Mouse (Mus musculus) MEL (cell line): ENCODE results near the gene Dpep3. TPM values are rescaled to one million over a fixed set of nuclear protein-coding genes. Genes with fewer than 3 reads are reported as not detected.

Experiments
- DNase-seq: peaks from one replicate; pipeline ENCODE4 v3.0.0; 2011; ENCODE audit warnings: low read depth, low spot score
- H3K27ac ChIP-seq: 2 replicates; pipeline ENCODE4 v1.5.1; 2012; ENCODE audit warnings: low read depth, mild to moderate bottlenecking, control low read depth, low read length, moderate library complexity; ENCODE audit not compliant: control insufficient read depth
- H3K27me3 ChIP-seq, 2 experiments: fragments of 150-350 bp in 1 of 2; sonication (generic) in 1 of 2; 2 replicates each; pipeline ENCODE4 v1.6.1; 2012; ENCODE audit warnings: low read length in 2 of 2, mild to moderate bottlenecking in 2 of 2, improper control_type of control experiment in 1 of 2, moderate library complexity in 1 of 2; ENCODE audit not compliant: insufficient read depth in 2 of 2, control insufficient read depth in 1 of 2
- H3K36me3 ChIP-seq, 2 experiments: 2 replicates each; pipeline ENCODE4 v1.6.1; 2012 to 2014; ENCODE audit warnings: low read length in 2 of 2, improper control_type of control experiment in 1 of 2, inconsistent platforms in 1 of 2, mild to moderate bottlenecking in 1 of 2; ENCODE audit not compliant: insufficient read depth in 2 of 2, control insufficient read depth in 1 of 2
- H3K4me1 ChIP-seq, 2 experiments: fragments of 150-350 bp in 1 of 2; sonication (generic) in 1 of 2; 2 replicates each; pipeline ENCODE4 v1.6.1; 2012; ENCODE audit warnings: low read length in 2 of 2, improper control_type of control experiment in 1 of 2, mild to moderate bottlenecking in 1 of 2; ENCODE audit not compliant: insufficient read depth in 2 of 2, control insufficient read depth in 1 of 2
- H3K4me3 ChIP-seq, 2 experiments: fragments of 150-350 bp in 1 of 2; sonication (generic) in 1 of 2; 2 replicates each; pipeline ENCODE4 v1.5.1; 2012; ENCODE audit warnings: low read depth in 2 of 2, low read length in 2 of 2, mild to moderate bottlenecking in 2 of 2, moderate library complexity in 2 of 2, control low read depth in 1 of 2, improper control_type of control experiment in 1 of 2; ENCODE audit not compliant: control insufficient read depth in 1 of 2, insufficient read depth in 1 of 2
- H3K79me2 ChIP-seq: 2 replicates; pipeline ENCODE4 v1.6.1; 2012; ENCODE audit warnings: mild to moderate bottlenecking, low read length, moderate library complexity; ENCODE audit not compliant: control insufficient read depth, poor library complexity, insufficient read depth
- H3K9ac ChIP-seq: 2 replicates; pipeline ENCODE4 v1.6.1; 2012; ENCODE audit warnings: low read depth, mild to moderate bottlenecking, control low read depth, low read length, moderate library complexity; ENCODE audit not compliant: control insufficient read depth, poor library complexity, severe bottlenecking
- H3K9me3 ChIP-seq: fragments of 150-350 bp; sonication (generic); replicated peaks from 2 replicates; pipeline ENCODE4 v1.6.1; 2012; ENCODE audit warnings: mild to moderate bottlenecking, low read length, improper control_type of control experiment, moderate library complexity; ENCODE audit not compliant: insufficient read depth
- CTCF ChIP-seq, 3 experiments: IDR thresholded peaks in 2 of 3; conservative IDR thresholded peaks in 1 of 3; 2 replicates each; pipeline ENCODE4 v1.5.1; 2011 to 2012; ENCODE audit warnings: low read length in 3 of 3, low read depth in 2 of 3, mild to moderate bottlenecking in 2 of 3, improper control_type of control experiment in 1 of 3, inconsistent platforms in 1 of 3, mixed read lengths in 1 of 3, moderate library complexity in 1 of 3; ENCODE audit not compliant: control insufficient read depth in 1 of 3, insufficient read depth in 1 of 3, poor library complexity in 1 of 3, severe bottlenecking in 1 of 3
- ETS1 ChIP-seq: IDR thresholded peaks from 2 replicates; pipeline ENCODE4 v1.6.1; 2012; ENCODE audit warnings: low read depth, mild to moderate bottlenecking, inconsistent platforms, low read length, improper control_type of control experiment, moderate library complexity
- HCFC1 ChIP-seq: IDR thresholded peaks from 2 replicates; pipeline ENCODE4 v1.6.1; 2012; ENCODE audit warnings: low read depth, mild to moderate bottlenecking, inconsistent platforms, low read length, improper control_type of control experiment, moderate library complexity
- JUND ChIP-seq: IDR thresholded peaks from 2 replicates; pipeline ENCODE4 v1.6.1; 2011; ENCODE audit warnings: low read depth, mild to moderate bottlenecking, improper control_type of control experiment, low read length
- KAT2A ChIP-seq: conservative IDR thresholded peaks from 2 replicates; pipeline ENCODE4 v1.6.1; 2012; ENCODE audit warnings: low read depth, low read length, improper control_type of control experiment, inconsistent platforms
- MAX ChIP-seq: IDR thresholded peaks from 2 replicates; pipeline ENCODE4 v1.6.1; 2011; ENCODE audit warnings: low read length, improper control_type of control experiment
- MAZ ChIP-seq: IDR thresholded peaks from 2 replicates; pipeline ENCODE4 v1.6.1; 2012; ENCODE audit warnings: low read depth, mild to moderate bottlenecking, inconsistent platforms, low read length, improper control_type of control experiment
- MXI1 ChIP-seq: IDR thresholded peaks from 2 replicates; pipeline ENCODE4 v1.6.1; 2011; ENCODE audit warnings: mild to moderate bottlenecking, low read depth, low read length, improper control_type of control experiment
- MYC ChIP-seq: IDR thresholded peaks from 2 replicates; pipeline ENCODE4 v1.6.1; 2011; ENCODE audit warnings: low read depth, mild to moderate bottlenecking, low read length, improper control_type of control experiment, moderate library complexity
- NELFE ChIP-seq: IDR thresholded peaks from 2 replicates; pipeline ENCODE4 v1.6.1; 2011; ENCODE audit warnings: low read depth, low read length, improper control_type of control experiment
- NRF1 ChIP-seq: IDR thresholded peaks from 2 replicates; pipeline ENCODE4 v1.6.1; 2014; ENCODE audit warnings: low read depth, mild to moderate bottlenecking, inconsistent platforms, low read length, improper control_type of control experiment, moderate library complexity; ENCODE audit not compliant: poor library complexity, insufficient read depth, severe bottlenecking
- POLR2A ChIP-seq, 2 experiments: IDR thresholded peaks; 2 replicates each; pipeline ENCODE4 v1.6.1; 2011 to 2012; ENCODE audit warnings: low read length in 2 of 2, mild to moderate bottlenecking in 2 of 2, control low read depth in 1 of 2, improper control_type of control experiment in 1 of 2, low read depth in 1 of 2, moderate library complexity in 1 of 2; ENCODE audit not compliant: control insufficient read depth in 1 of 2, insufficient read depth in 1 of 2, poor library complexity in 1 of 2
- RAD21 ChIP-seq: IDR thresholded peaks from 2 replicates; pipeline ENCODE4 v1.6.1; 2011; ENCODE audit warnings: mild to moderate bottlenecking, low read depth, low read length, improper control_type of control experiment
- RCOR1 ChIP-seq: IDR thresholded peaks from 2 replicates; pipeline ENCODE4 v1.6.1; 2012; ENCODE audit warnings: low read depth, mild to moderate bottlenecking, inconsistent platforms, low read length, improper control_type of control experiment
- SIN3A ChIP-seq: IDR thresholded peaks from 2 replicates; pipeline ENCODE4 v1.6.1; 2012; ENCODE audit warnings: low read length, improper control_type of control experiment, inconsistent platforms
- TBP ChIP-seq: IDR thresholded peaks from 2 replicates; pipeline ENCODE4 v1.8.0; 2011; ENCODE audit warnings: low read depth, low read length, improper control_type of control experiment
- TCF12 ChIP-seq: IDR thresholded peaks from 2 replicates; pipeline ENCODE4 v1.6.1; 2014; ENCODE audit warnings: low read depth, mild to moderate bottlenecking, inconsistent platforms, low read length, improper control_type of control experiment, moderate library complexity
- ZC3H11A ChIP-seq: IDR thresholded peaks from 2 replicates; pipeline ENCODE4 v1.6.1; 2012; ENCODE audit warnings: low read depth, mild to moderate bottlenecking, inconsistent platforms, low read length, improper control_type of control experiment
- ZMIZ1 ChIP-seq: IDR thresholded peaks from 2 replicates; pipeline ENCODE4 v1.6.1; 2012; ENCODE audit warnings: low read depth, mild to moderate bottlenecking, inconsistent platforms, low read length, improper control_type of control experiment, moderate library complexity
- ZNF384 ChIP-seq: IDR thresholded peaks from 2 replicates; pipeline ENCODE4 v1.6.1; 2012; ENCODE audit warnings: low read depth, mild to moderate bottlenecking, inconsistent platforms, low read length, improper control_type of control experiment
- polyA plus RNA-seq, 2 experiments: library from polyadenylated mRNA; stranded (reverse) in 1 of 2; unstranded in 1 of 2; fragments of >175 nt in 1 of 2; fragments of >200 nt in 1 of 2; gene quantifications; 2 replicates each; pipeline versions ENCODE4 v1.2.1 to v1.2.4; 2012; ENCODE audit warnings: low replicate concordance in 2 of 2, low read depth in 1 of 2; ENCODE audit not compliant: insufficient read length in 2 of 2, insufficient read depth in 1 of 2, missing spikeins in 1 of 2
- total RNA-seq: library from RNA; depleted of rRNA; stranded (reverse); fragments of 300-350 nt; gene quantifications from 2 replicates; pipeline ENCODE4 v1.2.3, GENCODE M21; 2012

Dpep3 gene
- total and polyA plus RNA-seq, 3 experiments: 0.11 TPM; not detected in 2

DNA sequence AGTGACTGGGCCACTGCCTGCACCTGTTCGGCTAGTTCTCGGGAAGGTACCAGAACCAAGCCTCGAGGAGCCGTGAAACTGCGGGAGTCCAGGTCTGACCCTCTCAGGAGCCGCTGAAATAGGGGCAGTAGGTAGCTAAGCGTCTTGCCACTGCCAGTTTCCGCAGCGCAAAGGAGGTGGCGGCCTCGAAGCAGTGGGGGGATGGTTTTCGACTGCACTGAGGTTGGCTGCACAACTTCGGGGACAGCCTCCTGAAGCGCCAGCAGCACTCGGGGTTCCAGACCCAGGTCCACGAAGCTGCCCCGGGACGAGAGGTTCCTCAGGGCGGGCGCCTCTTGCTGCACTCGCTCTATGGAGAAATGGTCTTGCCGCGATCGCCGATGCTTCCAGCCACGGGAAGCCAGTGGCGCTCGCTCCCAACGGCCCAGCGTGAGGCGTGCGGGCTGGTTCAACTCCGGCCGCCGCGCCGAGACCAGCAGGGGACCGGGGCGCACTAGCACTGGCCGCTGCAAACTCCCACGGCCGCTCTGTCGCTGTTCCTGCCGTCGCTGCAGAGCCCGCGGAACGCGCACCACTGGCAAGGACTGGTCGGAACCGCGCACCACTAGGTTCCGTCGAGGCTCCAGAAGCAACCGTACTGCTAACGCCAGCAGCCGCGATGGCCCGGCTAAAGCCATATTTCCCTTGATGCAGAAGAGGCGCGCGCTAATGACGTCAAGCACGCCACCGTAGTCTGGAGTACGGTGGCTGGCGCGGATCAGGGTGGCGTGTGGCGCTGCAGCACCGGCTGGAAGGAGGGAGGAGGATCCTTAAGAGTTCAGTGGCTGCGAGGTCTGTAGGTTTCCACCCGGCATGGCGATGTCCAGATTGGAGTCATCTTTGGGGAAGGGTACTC, 31.8 kb upstream of the Dpep3 start:
- peaks cover 16% of the 10 kb centered on the region for H3K79me2 ChIP-seq
- H3K27me3 ChIP-seq: no peaks in the 10 kb centered on the region
- H3K9me3 ChIP-seq: no peaks in the 10 kb centered on the region
- peaks cover 0 to 12% of the 10 kb centered on the region in 2 experiments; a peak in 2 of 4 replicates for H3K36me3 ChIP-seq
- H3K4me1 ChIP-seq: peaks cover under 1 to 13% of the 10 kb centered on the region in 2 experiments
- peak overlapping the region; percentile 88 for H3K9ac ChIP-seq
- H3K4me3 ChIP-seq: peak overlapping the region; percentile 66 to 92
- peak; percentile 97 for DNase-seq
- H3K27ac ChIP-seq: peak overlapping the region; percentile 82
- peak; percentile 59 for TF ChIP-seq ETS1
- TF ChIP-seq MAX: peak; percentile 75
- TF ChIP-seq ZMIZ1: peak; percentile 57; the same call in 1 of the 2 replicates
- TF ChIP-seq SIN3A: peak; percentile 99
- TF ChIP-seq MAZ: peak; percentile 75; the same call in 1 of the 2 replicates
- TF ChIP-seq HCFC1: peak; percentile 97
- peak; percentile 65 for TF ChIP-seq TCF12
- TF ChIP-seq MYC: peak; percentile 83; the same call in 1 of the 2 replicates
- TF ChIP-seq NELFE: peak; percentile 90
- no peak for TF ChIP-seq RAD21
- TF ChIP-seq ZC3H11A: no peak
- peak; percentile 42; the same call in 1 of the 2 replicates for TF ChIP-seq NRF1
- no peak for TF ChIP-seq CTCF (IDR thresholded peaks at IDR 0.05 in 2 of 3, conservative IDR thresholded peaks at IDR 0.05 in 1 of 3; ENCODE audit: control insufficient read depth in 1 of 3, insufficient read depth in 1 of 3, low read depth in 2 of 3, low read length in 3 of 3, poor library complexity in 1 of 3, severe bottlenecking in 1 of 3)
- no peak for TF ChIP-seq JUND
- TF ChIP-seq TBP: peak; percentile 80
- peak; percentile 95 for TF ChIP-seq MXI1
- TF ChIP-seq ZNF384: 0 out of 2 replicates have a peak, but pooled peaks have one; percentile 14
- peak; percentile 89 to 91 for TF ChIP-seq POLR2A (IDR thresholded peaks at IDR 0.05; ENCODE audit: control insufficient read depth in 1 of 2, insufficient read depth in 1 of 2, low read depth in 1 of 2, low read length in 2 of 2, poor library complexity in 1 of 2)
- peak; percentile 79; the same call in 1 of the 2 replicates for TF ChIP-seq KAT2A
- no peak for TF ChIP-seq RCOR1
